Mouse (Mus musculus) gastrocnemius, postnatal 4 days (tissue): ENCODE measurements around the gene Ppp1r36. TPM values are rescaled to one million over a fixed set of nuclear protein-coding genes. Genes with fewer than 3 reads are reported as not detected.

ENCODE experiments used
- DNase-seq, 2 experiments: peaks; one replicate each; pipeline ENCODE4 v3.0.0; 2021 to 2022; ENCODE audit warnings: low spot score in 2 of 2, mixed read lengths in 2 of 2
- long read RNA-seq, 2 experiments: library from polyadenylated mRNA; stranded (forward); transcript quantifications; one replicate each; pipeline ENCODE4 v2.0.0; 2021
- total RNA-seq, 2 experiments: library from RNA; stranded (reverse); gene quantifications; 2 replicates each; pipeline ENCODE4 v1.2.3; 2021

Ppp1r36 gene
- under 1 TPM in 1 of 2 experiments, not detected in 1; 0.44 TPM for total RNA-seq
- long read RNA-seq, experiment 1: 0 reads
- long read RNA-seq, experiment 2: 0 reads

- peak in 1 of 2 experiments; percentile 18 for DNase-seq
These were observed at the start of gene Ppp1r36 for GRCm38 (mm10) chr12:76417433-76417854. Ppp1r36 (plus strand) TSS chr12:76417538.

DNA sequence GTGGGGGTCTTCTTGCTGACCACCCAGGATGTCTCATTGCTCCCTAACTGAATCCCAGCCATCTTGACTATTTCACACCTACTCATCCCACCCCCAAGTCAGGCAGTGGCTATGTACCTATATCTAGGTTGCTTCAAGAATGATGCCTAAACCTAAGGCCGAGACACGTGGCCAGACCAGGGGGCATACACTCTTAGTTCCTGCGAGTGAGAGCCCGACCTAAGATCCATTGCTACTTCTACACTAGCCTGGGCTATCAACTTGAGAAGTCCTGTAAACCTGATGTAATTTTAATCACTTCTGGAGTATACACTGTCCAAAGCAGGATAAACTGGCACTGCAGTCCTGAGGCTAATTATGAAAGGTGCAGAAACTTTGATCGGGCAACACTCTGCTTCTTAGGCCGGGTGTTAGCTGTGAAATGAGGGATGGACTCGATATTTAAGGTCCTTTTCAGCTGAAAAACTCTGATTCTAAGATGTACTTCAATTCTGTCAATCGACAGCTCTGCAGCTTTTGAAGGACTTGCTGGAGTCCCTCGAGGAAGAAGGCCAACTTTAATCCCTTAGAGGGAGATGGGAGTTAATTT lies 49.0 kb upstream of the Ppp1r36 start:
- no peak for DNase-seq

- peak in 1 of 2 experiments; percentile 67 for DNase-seq
These were observed 48.5 kb upstream of the Ppp1r36 start for GRCm38 (mm10) chr12:76368790-76369205.

DNA sequence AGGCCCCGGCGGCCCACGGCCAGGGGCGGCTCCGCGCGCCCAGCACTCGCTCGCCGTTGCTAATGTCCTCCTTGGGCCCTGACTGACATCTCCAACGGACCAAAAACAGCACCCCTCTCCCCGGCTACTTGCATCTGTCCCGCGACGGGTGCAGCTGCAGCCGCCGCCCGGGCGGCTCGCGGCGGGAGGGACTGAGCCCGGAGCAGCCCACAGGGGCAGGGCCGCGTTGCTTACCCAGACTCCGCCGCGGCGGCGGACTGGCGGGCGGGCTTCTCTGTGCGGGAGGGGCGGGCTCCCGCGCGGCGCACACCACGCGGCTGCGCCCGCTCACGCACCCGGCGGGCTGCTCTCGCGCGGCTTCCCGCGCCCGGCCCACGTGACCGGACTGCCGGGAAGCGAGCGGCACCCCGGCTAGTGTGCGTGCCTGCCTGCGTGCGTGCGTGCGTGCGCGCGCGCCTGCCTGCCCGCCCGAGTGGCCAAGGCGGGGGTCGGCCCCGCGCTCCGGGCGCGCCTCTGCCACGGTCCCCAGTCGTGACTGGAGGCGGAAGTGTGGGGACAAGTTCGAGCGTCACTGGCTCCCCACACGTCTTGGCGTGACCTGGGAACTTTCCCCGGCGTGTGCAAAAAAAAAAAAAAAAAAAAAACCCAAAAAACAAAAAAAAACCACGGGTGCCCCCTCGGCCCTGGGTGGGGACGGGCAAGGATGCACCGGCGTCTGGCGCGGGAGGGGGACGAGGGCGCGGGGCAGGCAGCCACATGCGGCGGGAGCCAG lies 47.9 kb upstream of the Ppp1r36 start, which contains the start of gene Zbtb25:
Gene Zbtb25, minus strand, starts transcription at position 397 of the 772 bp plus-strand sequence.
- DNase-seq: peak; percentile 81 to 86

DNA sequence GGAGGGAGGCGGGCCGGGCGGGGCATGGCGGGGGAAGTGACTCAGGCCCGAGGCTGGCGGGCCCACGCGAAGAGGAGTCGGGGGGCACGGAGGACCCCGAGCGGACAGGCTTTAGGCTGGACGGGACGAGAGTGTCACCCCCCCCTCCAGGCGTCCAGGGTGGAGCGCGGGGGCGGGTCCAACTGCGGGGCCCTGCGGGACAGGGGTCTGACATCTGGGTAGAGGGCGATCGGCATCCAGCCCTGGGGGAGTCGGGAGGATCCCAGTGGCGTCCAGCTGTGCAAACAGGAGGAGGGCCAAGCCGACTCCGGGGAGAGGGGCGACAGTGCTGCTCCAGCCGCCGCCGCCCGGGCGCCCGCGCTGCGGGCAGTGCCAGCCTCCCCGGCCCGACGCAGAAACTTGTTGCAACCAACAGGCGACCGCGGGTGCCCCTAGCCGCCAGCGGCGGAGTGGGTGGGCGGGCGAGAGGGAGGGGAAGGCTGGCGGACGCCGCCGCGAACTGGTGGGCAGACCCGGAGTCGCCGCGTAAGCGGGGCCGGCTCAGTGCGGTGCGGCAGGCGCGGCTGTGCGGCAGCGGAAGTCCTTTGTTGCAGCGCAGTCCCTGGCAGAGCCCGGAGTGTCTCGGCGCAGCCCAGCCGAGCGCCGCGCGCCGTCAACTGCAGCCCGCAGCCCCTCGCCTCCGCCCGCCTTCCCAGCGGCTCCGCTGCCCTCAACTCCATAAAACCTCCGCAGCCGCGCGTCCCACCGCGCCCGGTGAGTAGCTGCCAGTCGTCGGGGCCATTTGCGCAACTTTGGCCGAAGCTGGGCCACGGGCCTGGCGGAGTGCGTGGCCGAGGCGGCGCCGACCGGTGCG lies 47.1 kb upstream of the Ppp1r36 start, which contains the start of gene Zbtb1:
Gene Zbtb1, plus strand, starts transcription at position 289 of the 853 bp plus-strand sequence.
- DNase-seq: peak; percentile 66 to 84

- DNase-seq: peak; percentile 80 to 88
These were observed 46.3 kb upstream of the Ppp1r36 start for GRCm38 (mm10) chr12:76370831-76371571.

GRCm38 (mm10) chr12:76372046-76372445 lies 45.3 kb upstream of the Ppp1r36 start:
- DNase-seq: no peak

DNA sequence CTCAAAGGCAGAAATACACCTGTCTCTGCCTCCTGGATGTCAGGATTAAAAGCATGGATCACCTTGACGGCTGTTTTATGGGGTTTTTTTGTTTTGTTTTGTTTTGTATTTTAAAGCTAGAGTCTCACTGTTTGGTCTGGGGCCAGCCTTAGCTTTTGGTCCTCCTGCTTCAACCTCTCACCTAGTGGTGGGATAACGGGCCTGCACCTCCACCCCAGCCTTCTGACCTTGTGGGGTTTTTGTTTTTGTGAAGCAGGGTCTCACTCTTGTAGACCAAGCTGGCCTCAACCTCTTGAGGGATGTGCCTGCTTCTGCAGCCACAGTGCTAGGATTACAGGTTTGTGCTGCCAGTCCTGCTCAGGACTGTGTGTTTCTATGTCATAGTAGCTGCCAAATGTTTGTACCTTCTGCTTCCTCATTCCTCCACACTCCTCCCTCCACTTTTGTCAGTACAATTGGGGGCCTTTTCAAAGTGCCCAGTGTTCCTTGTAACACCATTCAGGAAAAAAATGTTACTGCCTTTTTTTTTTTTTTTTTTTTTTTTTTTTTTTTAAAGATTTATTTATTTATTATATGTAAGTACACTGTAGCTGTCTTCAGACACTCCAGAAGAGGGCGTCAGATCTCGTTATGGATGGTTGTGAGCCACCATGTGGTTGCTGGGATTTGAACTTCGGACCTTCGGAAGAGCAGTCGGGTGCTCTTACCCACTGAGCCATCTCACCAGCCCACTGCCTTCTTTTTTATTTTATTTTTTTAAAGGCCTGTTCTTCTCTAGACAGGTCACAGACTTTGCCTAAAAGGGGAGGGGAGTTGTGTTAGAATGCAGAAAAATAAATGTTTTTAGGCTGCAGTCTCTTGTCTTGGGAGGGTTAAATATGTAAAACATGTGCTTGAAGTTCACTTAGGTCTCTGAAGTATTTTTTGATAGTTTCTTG lies 44.2 kb upstream of the Ppp1r36 start:
- no peak for DNase-seq

DNA sequence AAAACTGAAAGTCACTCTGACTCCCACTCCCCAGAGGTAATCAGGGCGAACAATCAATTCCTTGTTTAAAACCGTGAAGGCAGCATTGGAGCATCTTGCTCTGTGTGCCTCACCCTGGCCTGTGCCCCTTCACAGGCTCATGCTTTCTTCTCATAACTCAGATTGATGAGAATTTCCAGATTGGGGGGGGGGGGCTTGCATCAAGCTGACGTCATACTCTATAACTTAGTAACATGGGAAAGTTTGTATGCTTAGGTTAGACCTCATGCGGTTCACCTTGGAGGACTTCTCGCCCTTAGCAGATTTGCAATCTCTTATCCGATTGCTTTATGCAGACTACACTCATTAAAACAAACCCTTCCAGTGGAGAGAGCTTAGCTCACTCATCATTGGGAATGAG lies 43.3 kb upstream of the Ppp1r36 start:
- no peak for DNase-seq

DNA sequence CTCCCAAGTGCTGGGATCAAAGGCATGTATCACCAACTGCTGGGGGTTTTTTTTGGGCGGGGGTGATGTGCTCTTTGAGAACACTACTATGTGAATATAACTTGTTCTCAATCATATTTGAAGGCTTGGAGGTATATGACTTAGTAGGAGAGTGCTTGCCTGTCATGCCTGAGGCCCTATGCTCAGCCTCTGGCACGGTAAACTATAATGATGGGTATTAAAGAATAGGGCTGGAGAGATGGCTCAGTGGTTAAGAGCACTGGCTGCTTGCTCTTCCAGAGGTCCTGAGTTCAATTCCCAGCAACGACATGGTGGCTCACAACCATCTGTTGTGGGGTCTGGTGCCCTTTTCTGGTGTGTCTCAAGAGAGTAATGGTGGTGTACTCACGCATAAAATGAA lies 42.4 kb upstream of the Ppp1r36 start:
- DNase-seq: no peak

GRCm38 (mm10) chr12:76375506-76375905 lies 41.8 kb upstream of the Ppp1r36 start:
- DNase-seq: no peak

- DNase-seq: no peak
These were observed 40.7 kb upstream of the Ppp1r36 start for GRCm38 (mm10) chr12:76376649-76377048.

DNA sequence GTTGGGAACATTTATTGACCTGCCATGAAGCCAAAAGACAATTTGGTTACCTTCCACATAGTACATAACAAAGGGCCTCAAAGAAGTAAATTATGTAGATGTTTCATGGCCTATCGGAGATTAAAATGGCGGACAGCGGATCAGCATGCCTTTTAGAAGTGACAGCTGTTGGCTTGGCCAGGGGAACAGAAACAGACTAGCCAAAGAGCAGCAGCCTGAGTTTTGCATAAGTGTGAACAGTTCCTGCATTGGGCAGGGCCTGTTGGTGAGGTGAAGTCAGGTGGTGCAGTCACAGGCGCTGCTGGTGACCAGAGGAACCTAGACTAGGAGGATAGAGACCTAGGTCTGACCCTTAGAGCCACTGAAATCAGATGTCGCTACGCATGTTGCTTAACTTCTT lies 40.3 kb upstream of the Ppp1r36 start:
- no peak for DNase-seq

DNA sequence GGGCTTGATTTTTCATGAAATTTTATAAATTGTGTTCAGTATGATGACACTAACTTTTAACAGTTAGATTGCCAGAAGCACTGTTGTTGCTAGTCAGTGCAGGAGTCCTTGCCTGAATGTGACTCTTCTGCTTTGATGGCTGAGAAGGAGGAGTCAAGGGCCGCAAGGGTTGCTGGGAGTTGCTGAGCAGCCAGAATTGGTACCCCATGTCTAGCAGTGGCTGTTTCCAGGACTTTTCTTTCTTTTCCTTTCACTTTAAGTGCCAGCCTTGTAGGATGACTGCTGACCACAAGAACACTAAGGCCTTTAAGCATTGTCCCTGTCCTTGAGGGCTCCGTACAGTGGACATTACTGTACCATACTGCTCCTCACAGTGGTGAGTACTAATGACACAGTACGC lies 39.6 kb upstream of the Ppp1r36 start:
- DNase-seq: no peak

GRCm38 (mm10) chr12:76378556-76378955 lies 38.8 kb upstream of the Ppp1r36 start:
- DNase-seq: no peak

- DNase-seq: no peak
These were observed 37.2 kb upstream of the Ppp1r36 start for GRCm38 (mm10) chr12:76380151-76380550.

GRCm38 (mm10) chr12:76385342-76385741 lies 32.0 kb upstream of the Ppp1r36 start:
- no peak for DNase-seq

DNA sequence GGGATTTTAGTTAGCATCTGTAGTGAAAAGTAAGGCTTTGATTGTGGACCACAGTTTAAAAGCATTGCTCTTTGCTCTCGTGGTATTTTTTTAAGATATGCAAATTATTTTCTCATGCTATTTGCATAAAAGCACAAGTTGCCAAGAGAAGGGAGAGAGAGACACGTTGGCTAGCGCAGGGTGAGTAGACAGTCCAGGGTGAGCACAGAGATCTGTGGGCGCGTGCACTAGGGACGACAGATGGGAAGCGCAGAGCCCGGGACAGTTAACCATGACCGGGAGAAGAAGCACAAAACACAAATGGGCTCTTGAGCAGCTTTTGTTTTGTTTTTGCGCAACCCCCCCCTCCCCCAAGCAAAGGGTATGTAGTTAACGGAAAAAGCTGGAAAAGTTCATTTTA lies 28.5 kb upstream of the Ppp1r36 start:
- no peak for DNase-seq

DNA sequence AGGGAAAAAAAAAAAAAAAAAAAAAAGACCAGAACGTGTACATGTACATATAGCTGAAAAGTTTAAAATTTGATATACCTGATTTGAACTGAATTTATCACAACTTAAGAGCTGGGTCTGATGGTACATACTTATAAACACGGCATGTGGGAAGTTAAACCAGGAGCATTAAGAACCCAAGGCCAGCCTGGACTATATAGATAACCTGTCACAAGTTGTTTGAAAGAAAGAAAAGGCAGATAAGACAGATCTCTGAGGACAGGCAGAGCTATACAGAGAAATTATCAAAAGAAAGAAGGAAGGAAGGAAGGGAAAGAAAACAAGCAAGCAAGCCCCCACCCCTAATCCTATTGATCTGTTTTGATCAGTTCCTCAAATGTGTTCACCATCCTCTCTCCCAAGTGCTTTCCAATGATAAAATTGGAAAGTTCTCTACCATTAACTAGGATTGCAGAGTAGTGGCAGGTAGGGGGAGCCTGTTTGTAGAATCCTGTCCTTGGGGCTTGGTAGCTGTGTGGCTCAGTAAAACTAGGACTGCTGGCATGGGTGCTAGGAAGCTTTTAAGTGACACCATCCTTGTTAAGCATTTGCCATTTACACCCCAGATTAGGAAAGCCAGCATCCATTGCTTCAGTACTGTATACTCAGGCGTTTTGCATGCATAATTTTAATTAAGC lies 25.6 kb upstream of the Ppp1r36 start:
- DNase-seq: no peak
